Mouse (Mus musculus): ENCODE data around the gene Zfp607a. TPM values are rescaled to one million over a fixed set of nuclear protein-coding genes. Genes with fewer than 3 reads are reported as not detected.
"Not testable (repeated sequence)": the region's sequence is repeated elsewhere in the genome, so short reads cannot be mapped to it uniquely, and the experiment has no call there.

Zfp607a gene
- 1.3 and 1.5 TPM in 2 replicates for polyA plus RNA-seq (2015; fragmentation: Nextera tagmentation; extraction: Ambion mirVana)

GRCm38 (mm10) chr7:27857227-27857626 is at the start of gene Zfp607a:
Zfp607a (plus strand) TSS chr7:27857527.
- Histone ChIP-seq H3K4me1 (peaks cover 12% of the 10 kb centered on the region), H3K27me3 (no peaks in the 10 kb centered on the region), H3K4me3 (no peak within 1 kb of the TSS), H3K4me2 (replicated peaks) (no peak within 1 kb of the TSS), H3K9ac (replicated peaks) (no peak within 1 kb of the TSS), H3K9me3 (no peaks in the 10 kb centered on the region), H3K27ac (replicated peaks) (no peak within 1 kb of the TSS), H3K36me3 (peaks cover 30% of the 10 kb centered on the region)
- ATAC-seq (replicated peaks), result no peak
- 100% methylated on average over 1 of the region's 1 CpGs for WGBS

GRCm38 (mm10) chr7:27818526-27819110 is 38.7 kb upstream of the Zfp607a start:
- Histone ChIP-seq H3K4me3 (no peak overlapping the region), H3K9me3 (no peaks in the 10 kb centered on the region), H3K9ac (replicated peaks) (no peak overlapping the region), H3K27ac (replicated peaks) (no peak overlapping the region), H3K36me3 (peaks cover 44% of the 10 kb centered on the region), H3K4me2 (replicated peaks) (no peak overlapping the region), H3K27me3 (no peaks in the 10 kb centered on the region), H3K4me1 (no peaks in the 10 kb centered on the region)
- no peak for ATAC-seq (replicated peaks)
- WGBS, result 76% methylated on average over 7 of the region's 7 CpGs

GRCm38 (mm10) chr7:27822611-27823010 is 34.7 kb upstream of the Zfp607a start:
- H3K27me3 ChIP-seq, result no peaks in the 10 kb centered on the region

GRCm38 (mm10) chr7:27834131-27834530 is 23.2 kb upstream of the Zfp607a start:
- Histone ChIP-seq H3K4me2 (replicated peaks) (no peak overlapping the region), H3K36me3 (no peaks in the 10 kb centered on the region), H3K27ac (replicated peaks) (no peak overlapping the region), H3K4me1 (peaks cover 9% of the 10 kb centered on the region), H3K9ac (replicated peaks) (no peak overlapping the region), H3K27me3 (no peaks in the 10 kb centered on the region), H3K4me3 (no peak overlapping the region), H3K9me3 (no peaks in the 10 kb centered on the region)
- WGBS, result 90% methylated on average over 2 of the region's 2 CpGs
- no peak for ATAC-seq (replicated peaks)

More at GRCm38 (mm10) chr7:27822611-27823010, 34.7 kb upstream of the Zfp607a start:
- ATAC-seq (replicated peaks), result no peak
- H3K9me3 ChIP-seq, result peaks cover 13% of the 10 kb centered on the region; the same call in 1 of the 2 replicates
- peaks cover 34% of the 10 kb centered on the region for H3K36me3 ChIP-seq
- no peak overlapping the region for H3K4me2 ChIP-seq (replicated peaks)
- H3K4me1 ChIP-seq, result no peaks in the 10 kb centered on the region
- H3K27ac ChIP-seq (replicated peaks), result no peak overlapping the region
- no peak overlapping the region for H3K4me3 ChIP-seq
- no peak overlapping the region for H3K9ac ChIP-seq (replicated peaks)

- peak; percentile 56 for ATAC-seq (replicated peaks)
- no peaks in the 10 kb centered on the region for H3K27me3 ChIP-seq
- peak overlapping the region; percentile 57 for H3K4me3 ChIP-seq
- peak overlapping the region; percentile 66 for H3K4me2 ChIP-seq (replicated peaks)
- peaks cover 17% of the 10 kb centered on the region for H3K4me1 ChIP-seq
- H3K27ac ChIP-seq (replicated peaks), result peak overlapping the region; percentile 92
- no peaks in the 10 kb centered on the region for H3K36me3 ChIP-seq
- no peaks in the 10 kb centered on the region for H3K9me3 ChIP-seq
- 26% methylated on average over 6 of the region's 6 CpGs for WGBS
- H3K9ac ChIP-seq (replicated peaks), result peak overlapping the region; percentile 72
Observed at GRCm38 (mm10) chr7:27837896-27838295, 19.4 kb upstream of the Zfp607a start.

GRCm38 (mm10) chr7:27838323-27839249 is 18.7 kb upstream of the Zfp607a start, which contains the start of gene Zfp59:
Zfp59 (plus strand) TSS chr7:27838607.
- 4% methylated on average over 34 of the region's 34 CpGs for WGBS
- Histone ChIP-seq H3K4me2 (replicated peaks) (peak within 1 kb of the TSS; percentile 66), H3K9me3 (no peaks in the 10 kb centered on the region), H3K4me3 (peak within 1 kb of the TSS; percentile 57), H3K27ac (replicated peaks) (peak within 1 kb of the TSS; percentile 92), H3K36me3 (no peaks in the 10 kb centered on the region), H3K9ac (replicated peaks) (peak within 1 kb of the TSS; percentile 72), H3K27me3 (no peaks in the 10 kb centered on the region), H3K4me1 (peaks cover 17% of the 10 kb centered on the region)
- peak; percentile 98 for ATAC-seq (replicated peaks)

- H3K9me3 ChIP-seq, result no peaks in the 10 kb centered on the region
- WGBS, result 98% methylated on average over 7 of the region's 7 CpGs
- no peak overlapping the region for H3K27ac ChIP-seq (replicated peaks)
- no peak overlapping the region for H3K9ac ChIP-seq (replicated peaks)
- peaks cover 17% of the 10 kb centered on the region for H3K4me1 ChIP-seq
- H3K4me2 ChIP-seq (replicated peaks), result peak overlapping the region; percentile 66
- no peak overlapping the region for H3K4me3 ChIP-seq
- H3K36me3 ChIP-seq, result peaks cover 3% of the 10 kb centered on the region
- H3K27me3 ChIP-seq, result no peaks in the 10 kb centered on the region
- ATAC-seq (replicated peaks), result no peak
Observed at GRCm38 (mm10) chr7:27839596-27839995, 17.7 kb upstream of the Zfp607a start.

GRCm38 (mm10) chr7:27840104-27840503 is 17.2 kb upstream of the Zfp607a start:
- Histone ChIP-seq H3K9ac (replicated peaks) (no peak overlapping the region), H3K27ac (replicated peaks) (no peak overlapping the region), H3K4me1 (peaks cover 17% of the 10 kb centered on the region), H3K9me3 (no peaks in the 10 kb centered on the region), H3K27me3 (no peaks in the 10 kb centered on the region), H3K4me2 (replicated peaks) (no peak overlapping the region), H3K4me3 (no peak overlapping the region), H3K36me3 (peaks cover 8% of the 10 kb centered on the region)
- ATAC-seq (replicated peaks), result no peak
- 77% methylated on average over 6 of the region's 6 CpGs for WGBS

- H3K27ac ChIP-seq (replicated peaks), result 0 out of 2 replicates have a peak overlapping the region, but pooled peaks have one; percentile 36
Observed at GRCm38 (mm10) chr7:27859301-27860251, 2.2 kb downstream of the Zfp607a start.

GRCm38 (mm10) chr7:27860396-27861235 is 3.3 kb downstream of the Zfp607a start:
- peak overlapping the region; percentile 36; the same call in 1 of the 2 replicates for H3K27ac ChIP-seq (replicated peaks)
- peaks cover 12% of the 10 kb centered on the region for H3K4me1 ChIP-seq
- peak; percentile 85 for ATAC-seq (replicated peaks)
- H3K4me2 ChIP-seq (replicated peaks), result peak overlapping the region; percentile 56
- WGBS, result under 1% methylated on average over 22 of the region's 22 CpGs
- no peaks in the 10 kb centered on the region for H3K9me3 ChIP-seq
- peak overlapping the region; percentile 52 for H3K4me3 ChIP-seq
- no peaks in the 10 kb centered on the region for H3K27me3 ChIP-seq
- peaks cover 12% of the 10 kb centered on the region for H3K36me3 ChIP-seq
- H3K9ac ChIP-seq (replicated peaks), result peak overlapping the region; percentile 59

More at GRCm38 (mm10) chr7:27859301-27860251, 2.2 kb downstream of the Zfp607a start:
- Histone ChIP-seq H3K9ac (replicated peaks) (peak overlapping the region; percentile 59; the same call in 1 of the 2 replicates), H3K4me3 (peak overlapping the region; percentile 52), H3K4me2 (replicated peaks) (peak overlapping the region; percentile 56), H3K27me3 (no peaks in the 10 kb centered on the region), H3K9me3 (no peaks in the 10 kb centered on the region), H3K36me3 (peaks cover 16% of the 10 kb centered on the region), H3K4me1 (peaks cover 12% of the 10 kb centered on the region)
- ATAC-seq (replicated peaks), result no peak
- 23% methylated on average over 10 of the region's 10 CpGs for WGBS

GRCm38 (mm10) chr7:27862578-27862977 is 5.3 kb downstream of the Zfp607a start:
- H3K36me3 ChIP-seq; ATAC-seq (replicated peaks); H3K9ac ChIP-seq (replicated peaks); H3K4me3 ChIP-seq; H3K27me3 ChIP-seq; H3K9me3 ChIP-seq; H3K4me2 ChIP-seq (replicated peaks); H3K27ac ChIP-seq (replicated peaks): not testable (repeated sequence)
- 85% methylated on average over 5 of the region's 5 CpGs for WGBS
- H3K4me1 ChIP-seq, result peaks cover 12% of the 10 kb centered on the region
